Mouse (Mus musculus) splenic B cell, adult 2 months (primary cell): ENCODE data around the gene Tmem138.
A peak's percentile ranks its signal among the peaks of the same experiment; 100 is the strongest.

Source experiments
- DNase-seq: peaks from one replicate; pipeline ENCODE4 v3.0.0-alpha.2; 2011; ENCODE audit warnings: low read depth, low spot score
- H3K27me3 ChIP-seq: 2 replicates; pipeline ENCODE4 v1.6.1; 2012; ENCODE audit warnings: mild to moderate bottlenecking, low read length, moderate library complexity, mixed read lengths; ENCODE audit not compliant: control insufficient read depth, poor library complexity, insufficient read depth, severe bottlenecking
- H3K36me3 ChIP-seq: 2 replicates; pipeline ENCODE4 v1.6.1; 2012; ENCODE audit warnings: mild to moderate bottlenecking, low read length, moderate library complexity, mixed read lengths; ENCODE audit not compliant: control insufficient read depth, poor library complexity, insufficient read depth, severe bottlenecking

Gene Tmem138

DNA sequence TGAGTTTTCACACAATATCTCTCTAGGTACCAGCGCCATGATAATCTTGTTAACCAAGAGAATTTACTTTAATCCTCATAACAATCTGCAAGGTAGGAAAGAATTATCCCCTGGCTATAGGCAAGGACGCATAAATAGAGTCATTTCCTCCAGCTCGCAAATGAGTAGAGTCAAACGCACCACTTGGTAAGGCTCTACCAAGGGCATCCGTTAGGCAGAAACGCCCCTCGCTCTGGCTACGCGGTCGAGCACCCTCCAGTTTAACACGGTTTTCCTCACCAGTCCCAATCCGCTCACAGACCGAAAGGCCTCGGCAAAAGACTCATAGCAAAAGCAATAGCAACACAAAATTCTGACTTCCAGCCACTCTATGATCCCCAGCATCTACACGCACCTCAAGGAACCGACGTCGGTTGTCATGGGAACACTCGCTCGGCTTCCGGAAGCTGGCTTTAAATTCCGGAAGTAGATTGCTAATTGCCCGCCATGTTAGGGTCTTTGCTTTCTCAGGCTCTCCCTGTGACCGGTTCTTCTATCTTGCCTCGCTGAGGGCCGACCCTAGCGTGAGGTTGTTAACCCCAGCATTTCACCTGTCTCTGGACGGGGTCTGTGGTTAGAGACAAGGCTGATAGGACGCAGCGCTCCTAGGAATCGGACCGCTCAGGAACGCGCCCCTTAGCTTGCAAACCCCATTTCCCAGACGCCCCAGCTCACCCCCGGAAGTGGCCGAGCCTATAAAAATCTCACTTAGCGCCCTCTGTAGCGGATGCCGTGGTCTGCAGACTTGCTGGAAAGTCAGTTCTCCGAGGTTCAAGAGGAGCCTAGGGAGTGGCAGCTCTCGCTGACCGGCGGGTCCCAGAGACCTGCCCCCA lies at the start of gene Tmem138, which contains the start of gene Cyb561a3:
Gene Tmem138, minus strand, starts transcription at position 673 of the 872 bp plus-strand sequence.
Gene Cyb561a3, plus strand, starts transcription at position 483 of the 872 bp plus-strand sequence.
- H3K27me3 ChIP-seq: no peaks in the 10 kb centered on the region
- peak; percentile 95 for DNase-seq

GRCm38 (mm10) chr19:10608573-10609240 lies 31.5 kb upstream of the Tmem138 start:
- DNase-seq: no peak
- Histone ChIP-seq H3K36me3 (peaks cover 32% of the 10 kb centered on the region), H3K27me3 (no peaks in the 10 kb centered on the region)

More for the DNA sequence above, at the start of gene Tmem138, which contains the start of gene Cyb561a3:
- H3K36me3 ChIP-seq: peaks cover 16% of the 10 kb centered on the region; the same call in 1 of the 2 replicates

- H3K36me3 ChIP-seq: peaks cover 19% of the 10 kb centered on the region
- H3K27me3 ChIP-seq: no peaks in the 10 kb centered on the region
- no peak for DNase-seq
Observed at GRCm38 (mm10) chr19:10605901-10606622, 28.9 kb upstream of the Tmem138 start.

- H3K27me3 ChIP-seq: no peaks in the 10 kb centered on the region
- H3K36me3 ChIP-seq: peaks cover 15% of the 10 kb centered on the region
- peak; percentile 98 for DNase-seq
Observed at GRCm38 (mm10) chr19:10605293-10605900, 28.2 kb upstream of the Tmem138 start, which contains the start of the genes Ddb1 and Tkfc. Gene Ddb1 (plus strand): TSS chr19:10605327. Gene Tkfc (minus strand): TSS chr19:10605654.

- H3K27me3 ChIP-seq: no peaks in the 10 kb centered on the region
- DNase-seq: no peak
- H3K36me3 ChIP-seq: peaks cover 10% of the 10 kb centered on the region
Observed at GRCm38 (mm10) chr19:10604534-10604933, 27.4 kb upstream of the Tmem138 start.

DNA sequence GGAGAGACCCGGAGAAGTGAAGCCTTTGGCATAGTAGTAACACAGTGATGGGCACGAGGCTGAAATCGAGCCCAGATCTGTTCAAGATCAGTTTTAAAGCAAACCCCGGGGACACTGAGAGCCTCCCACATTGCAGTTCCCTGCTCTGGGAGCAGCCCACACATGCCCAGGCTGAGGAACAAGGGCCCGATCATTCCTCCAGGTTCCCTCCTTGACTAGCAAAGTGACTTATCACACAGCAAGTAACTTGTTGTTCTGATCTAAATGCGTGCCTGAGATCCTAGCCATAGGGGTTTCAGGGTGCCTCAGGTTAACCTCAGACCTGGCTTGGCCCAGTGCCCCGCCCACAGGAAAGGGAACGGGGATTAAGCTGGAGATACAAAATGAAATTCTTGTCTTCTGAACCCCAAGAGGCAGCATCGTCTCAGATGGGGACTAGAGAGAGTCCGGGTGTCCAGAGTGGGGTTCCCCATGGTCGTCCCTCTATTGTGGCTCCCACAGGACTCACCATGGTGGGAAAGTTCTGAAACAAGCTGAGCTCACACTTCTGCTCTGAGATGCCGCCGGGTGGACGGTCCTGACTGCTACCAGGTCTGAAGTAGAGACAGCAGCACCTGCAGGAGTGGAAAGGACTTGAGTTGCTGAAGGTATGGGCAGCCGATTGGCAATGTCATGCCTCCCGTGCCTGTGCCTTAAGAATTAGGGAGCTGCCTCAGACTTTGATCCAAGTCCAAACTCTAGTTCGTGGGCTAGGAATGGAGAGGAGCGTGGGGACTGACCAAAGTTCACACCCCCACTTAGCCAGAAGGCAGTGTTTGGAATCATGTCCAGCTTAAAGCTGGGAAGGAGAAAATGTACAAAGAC lies 26.7 kb upstream of the Tmem138 start:
- H3K36me3 ChIP-seq: peaks cover 7% of the 10 kb centered on the region
- no peak for DNase-seq
- no peaks in the 10 kb centered on the region for H3K27me3 ChIP-seq

GRCm38 (mm10) chr19:10602787-10603186 lies 25.6 kb upstream of the Tmem138 start:
- H3K36me3 ChIP-seq: peaks cover 2% of the 10 kb centered on the region; the same call in 1 of the 2 replicates
- peak; percentile 92 for DNase-seq

DNA sequence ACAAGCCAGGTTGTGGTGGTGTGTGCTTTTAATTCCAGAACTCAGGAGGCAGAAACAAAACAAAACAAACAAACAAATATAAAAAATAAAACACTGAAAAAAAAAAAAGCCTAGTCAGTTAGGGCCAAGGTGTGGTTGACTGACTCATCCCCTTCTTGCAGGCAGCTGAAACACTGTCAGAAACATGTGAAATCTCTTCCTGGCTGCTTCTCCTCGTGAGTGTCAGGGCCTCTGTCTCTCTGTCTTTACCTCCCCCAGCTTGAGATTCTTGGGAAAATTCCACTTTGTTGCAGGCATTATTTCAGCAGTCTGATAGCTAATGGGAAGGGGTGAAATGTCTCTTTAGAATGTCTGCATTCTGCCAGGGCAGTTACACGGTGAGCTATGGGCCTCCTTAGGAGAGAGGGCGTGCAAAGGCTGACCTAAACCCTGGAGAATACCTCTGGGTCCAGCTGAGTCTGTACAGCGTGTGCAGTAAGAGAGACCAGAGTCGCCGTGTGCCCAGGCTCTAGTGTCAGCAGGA lies 25.1 kb upstream of the Tmem138 start:
- Histone ChIP-seq H3K27me3 (no peaks in the 10 kb centered on the region), H3K36me3 (peaks cover 2% of the 10 kb centered on the region; the same call in 1 of the 2 replicates)
- DNase-seq: no peak

More at GRCm38 (mm10) chr19:10602787-10603186, 25.6 kb upstream of the Tmem138 start:
- no peaks in the 10 kb centered on the region for H3K27me3 ChIP-seq

DNA sequence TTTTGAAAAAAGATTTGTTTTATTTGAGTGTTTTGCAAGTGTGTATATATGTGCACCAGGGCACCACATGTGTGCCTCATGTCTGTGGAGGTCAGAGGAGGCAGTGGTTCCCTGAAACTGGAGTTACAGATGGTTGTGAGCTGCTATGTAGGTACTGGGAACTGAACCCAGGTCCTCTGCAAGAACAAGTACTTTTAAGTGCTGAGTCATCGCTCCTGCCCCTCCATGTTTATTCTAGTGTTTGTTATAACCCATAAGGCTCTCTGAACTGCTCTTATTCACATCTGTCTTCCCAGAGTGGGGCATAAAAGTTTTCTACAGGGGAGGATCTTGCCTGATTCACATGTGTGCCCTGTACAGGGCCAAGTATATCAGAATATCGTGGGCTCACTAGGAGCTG lies 22.5 kb upstream of the Tmem138 start:
- no peaks in the 10 kb centered on the region for H3K27me3 ChIP-seq
- DNase-seq: no peak

DNA sequence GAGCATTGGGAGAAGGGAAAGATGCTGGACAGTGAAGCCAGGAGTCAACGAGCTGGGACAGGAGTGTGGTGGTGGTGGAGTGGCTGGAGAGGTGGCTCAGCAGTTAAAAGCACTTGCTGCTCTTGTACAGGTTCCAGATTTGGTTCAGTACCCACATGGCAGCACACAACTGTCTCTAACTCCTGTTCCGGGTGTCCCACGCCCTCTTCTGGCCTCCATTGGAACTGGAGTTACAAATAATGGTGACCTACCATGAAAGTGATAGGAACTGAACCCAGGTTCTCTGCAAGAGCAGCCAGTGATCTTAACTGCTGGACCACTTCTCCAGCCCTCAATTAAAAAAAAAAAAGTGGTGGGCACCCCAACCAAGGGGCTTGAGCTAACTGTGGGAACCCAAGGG lies 21.0 kb upstream of the Tmem138 start:
- DNase-seq: peak; percentile 63
- Histone ChIP-seq H3K27me3 (no peaks in the 10 kb centered on the region), H3K36me3 (peaks cover 9% of the 10 kb centered on the region)

More for the DNA sequence above, 22.5 kb upstream of the Tmem138 start:
- H3K36me3 ChIP-seq: peaks cover 7% of the 10 kb centered on the region

- Histone ChIP-seq H3K27me3 (no peaks in the 10 kb centered on the region), H3K36me3 (peaks cover 45% of the 10 kb centered on the region)
- no peak for DNase-seq
Observed at GRCm38 (mm10) chr19:10591659-10592377, 14.7 kb upstream of the Tmem138 start.

DNA sequence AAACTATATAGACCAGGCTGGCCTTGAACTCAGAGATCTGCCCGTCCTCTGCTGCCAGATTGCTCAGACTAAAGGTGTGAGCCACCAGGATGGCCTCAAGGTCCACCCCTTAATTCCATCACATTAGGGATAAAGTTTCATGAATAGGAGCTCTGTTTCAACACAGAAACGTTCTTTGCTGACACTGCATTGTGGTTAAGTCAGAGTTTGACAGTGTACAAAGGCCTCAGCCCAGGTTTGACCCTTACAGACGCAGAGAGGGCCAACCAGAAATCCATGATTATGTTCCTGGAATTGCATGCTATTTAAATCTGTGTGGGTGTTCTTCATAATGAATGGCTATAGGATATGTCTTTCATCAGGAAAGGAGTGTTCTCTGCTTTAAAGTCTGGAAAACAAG lies 13.1 kb upstream of the Tmem138 start:
- H3K36me3 ChIP-seq: peaks cover 50% of the 10 kb centered on the region
- no peaks in the 10 kb centered on the region for H3K27me3 ChIP-seq
- no peak for DNase-seq
